Mouse (Mus musculus) lung, postnatal 14 days (tissue): ENCODE results near the gene Ddr2.

Experiments used
- DNase-seq: peaks from one replicate; pipeline ENCODE4 v3.0.0; 2021

The Ddr2 gene

DNA sequence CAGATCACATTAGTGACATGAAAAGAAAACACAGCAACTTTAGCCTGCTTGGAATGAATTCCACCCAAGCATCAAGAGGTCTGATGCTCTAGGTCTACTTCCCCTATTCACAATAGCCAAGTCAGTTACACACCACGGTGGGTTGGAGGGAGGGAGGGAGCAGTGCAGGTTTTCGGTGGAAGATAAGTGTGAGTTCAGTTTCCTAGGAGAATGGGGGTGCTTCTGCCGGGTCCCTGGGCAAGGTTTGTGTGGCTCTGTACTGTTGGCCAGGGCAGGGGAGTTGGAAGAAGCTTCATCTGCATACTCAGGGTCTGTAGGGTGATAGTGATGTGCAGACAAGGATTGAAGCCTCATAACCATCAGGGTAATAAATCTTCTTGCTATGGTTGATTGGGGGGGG, 164.6 kb downstream of the Ddr2 start:
- DNase-seq = no peak

DNA sequence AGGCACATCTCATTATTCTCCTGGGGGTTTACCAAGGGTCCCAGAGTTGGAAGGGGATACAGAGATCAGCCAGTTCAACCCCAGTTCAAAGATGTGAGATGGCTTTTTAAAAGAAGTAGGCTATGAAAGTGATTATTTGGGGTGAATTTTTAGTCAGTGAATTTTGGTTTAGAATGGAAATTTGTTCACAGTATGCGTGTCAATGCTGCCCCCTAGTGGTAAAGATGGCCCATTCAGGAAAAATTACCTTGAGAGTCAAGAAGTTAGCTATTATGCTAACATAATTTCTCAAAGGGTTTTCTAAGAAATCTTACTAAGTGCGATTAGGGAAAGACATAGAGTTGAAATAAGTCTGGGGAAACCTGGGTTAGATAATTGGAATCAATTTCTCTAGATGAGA, 171.2 kb downstream of the Ddr2 start:
- peak; percentile 68 for DNase-seq

DNA sequence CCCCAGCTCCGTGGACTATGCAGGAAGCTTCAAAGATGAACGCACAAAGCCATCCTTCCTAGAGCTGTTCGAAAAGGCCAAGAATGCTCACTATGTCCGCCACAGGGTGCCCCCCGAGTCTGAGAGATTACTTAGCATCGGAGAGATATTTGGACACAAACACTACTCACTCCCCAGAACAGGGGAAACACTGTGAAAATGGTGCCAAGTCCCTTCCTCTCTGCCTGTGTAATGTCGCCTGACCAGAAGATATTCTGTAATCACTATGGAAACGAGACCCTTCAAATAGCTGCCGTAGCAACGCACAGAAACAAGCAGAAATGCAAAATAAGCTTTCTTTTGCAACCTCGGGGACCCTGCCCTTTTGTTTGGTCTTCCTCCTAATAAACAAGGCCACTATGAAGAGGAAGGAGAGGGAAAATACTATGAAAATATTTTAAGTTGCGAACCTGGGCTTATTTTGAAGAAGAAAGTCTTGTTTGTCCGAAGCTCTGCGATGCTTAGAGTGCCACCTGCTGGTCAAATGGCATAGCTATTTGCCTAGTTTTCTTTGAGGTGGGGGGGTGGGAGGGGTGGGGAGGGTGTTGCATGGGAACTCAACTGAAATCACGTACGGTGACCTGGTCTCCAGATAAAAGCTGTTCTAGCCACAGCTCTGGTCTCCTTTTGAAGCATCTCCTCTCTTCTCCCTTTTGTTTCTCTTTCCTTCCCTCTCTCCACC, 176.4 kb downstream of the Ddr2 start:
- DNase-seq = peak; percentile 69

DNA sequence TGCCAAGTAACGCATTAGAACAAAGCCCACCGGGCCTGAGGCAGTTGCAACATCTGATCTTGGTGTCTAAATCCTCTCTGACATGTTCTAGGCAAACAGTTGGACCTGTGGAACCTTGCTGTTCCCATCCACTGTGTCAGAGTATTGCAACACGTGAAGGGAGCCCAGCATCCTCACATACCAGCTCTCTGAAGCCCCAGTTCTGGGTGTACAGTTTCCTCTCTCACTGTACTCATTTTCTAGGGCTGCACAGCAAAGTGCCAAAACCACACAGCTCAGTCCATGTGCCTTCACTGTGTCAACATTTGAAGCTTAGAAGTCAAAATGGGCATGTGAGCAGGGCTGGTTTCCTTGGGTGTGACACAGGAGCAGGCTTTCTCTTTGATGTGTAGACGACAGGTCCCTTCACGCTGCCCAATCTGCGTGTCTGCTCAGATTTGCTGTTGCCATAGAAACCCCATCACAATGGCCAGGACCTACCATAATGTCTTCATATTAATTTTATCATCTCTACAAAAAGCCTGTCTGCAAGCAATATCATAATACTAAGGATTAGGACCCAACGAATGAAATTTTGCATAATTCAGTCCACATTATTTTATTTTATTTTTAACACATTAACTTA, 178.3 kb downstream of the Ddr2 start:
- DNase-seq = no peak

DNA sequence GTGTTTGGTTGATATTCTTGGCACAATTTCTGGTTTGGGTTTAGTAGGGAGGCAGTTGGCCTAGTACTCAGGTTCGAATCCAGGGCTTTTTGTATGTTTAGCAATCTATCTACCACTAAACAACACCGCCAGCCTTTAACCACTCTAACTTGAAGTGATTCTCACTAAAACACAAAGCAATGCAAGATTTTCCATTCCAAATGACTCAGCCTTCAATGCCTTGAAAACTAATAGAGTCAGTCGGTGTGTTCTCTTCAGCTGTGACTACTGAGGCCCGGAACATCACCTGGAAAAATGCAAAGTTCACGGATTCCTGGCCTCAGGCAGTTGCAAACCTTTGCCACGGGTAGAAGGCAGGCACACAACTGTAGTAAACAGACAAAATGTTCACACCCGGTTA, 178.9 kb downstream of the Ddr2 start:
- no peak for DNase-seq

DNA sequence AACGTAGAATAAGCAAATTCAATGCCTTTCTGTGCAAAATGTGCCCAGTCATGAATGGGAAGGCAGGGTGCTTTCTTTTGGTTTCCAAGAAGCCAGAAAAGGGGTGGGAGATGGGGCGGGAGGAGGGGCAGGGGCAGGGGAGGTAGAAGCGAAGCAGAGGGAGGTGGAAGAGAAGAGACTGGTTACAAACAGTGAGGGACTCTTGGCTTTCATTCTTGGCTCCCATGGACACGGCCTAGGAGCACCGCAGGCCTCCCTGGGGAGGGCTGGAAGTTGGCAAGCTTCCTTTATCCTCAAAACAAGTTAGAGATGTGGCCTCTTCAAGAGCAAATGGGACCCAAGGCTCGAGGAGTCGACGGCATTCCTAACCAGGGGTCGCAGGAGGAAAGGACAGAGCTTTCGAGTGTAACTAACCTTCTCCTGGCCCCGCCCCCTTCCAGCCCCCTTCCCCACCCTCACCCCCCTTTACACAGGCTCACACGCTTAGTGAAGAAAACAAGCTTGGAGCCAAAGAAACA, 182.0 kb downstream of the Ddr2 start, which contains the start of gene Ccdc190:
Ccdc190 (plus strand) TSS at position 195 of the 518 bp plus-strand sequence.
- DNase-seq = peak; percentile 27

DNA sequence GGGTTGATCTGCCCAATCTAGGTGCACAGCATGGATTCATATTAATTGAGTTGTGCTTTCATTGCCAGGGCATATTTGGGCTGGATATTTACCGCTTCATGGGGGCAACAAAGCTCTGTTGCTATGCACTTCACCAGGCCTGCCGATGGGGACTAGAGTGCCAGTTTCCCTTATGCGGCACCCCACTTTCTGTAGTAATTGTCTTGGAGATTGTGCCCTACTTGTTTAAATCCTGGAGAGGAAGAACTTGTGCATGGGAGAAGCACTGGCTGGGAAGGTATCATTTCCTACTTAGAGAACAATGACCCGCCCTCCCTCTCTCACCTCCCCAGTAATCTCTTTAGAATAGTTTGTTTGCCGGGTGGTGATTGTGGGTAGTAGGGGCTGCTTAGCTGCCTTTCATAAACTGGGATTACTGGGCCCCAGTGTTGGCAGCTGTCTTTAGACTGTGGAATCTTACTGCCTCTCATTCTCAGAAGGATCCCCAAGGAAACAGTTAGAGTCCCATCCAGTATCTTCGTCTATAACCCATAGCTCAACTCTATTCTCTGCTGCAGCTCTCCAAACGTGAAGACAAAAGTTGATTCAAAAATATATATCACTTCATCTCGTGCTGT, 182.7 kb downstream of the Ddr2 start:
- no peak for DNase-seq

DNA sequence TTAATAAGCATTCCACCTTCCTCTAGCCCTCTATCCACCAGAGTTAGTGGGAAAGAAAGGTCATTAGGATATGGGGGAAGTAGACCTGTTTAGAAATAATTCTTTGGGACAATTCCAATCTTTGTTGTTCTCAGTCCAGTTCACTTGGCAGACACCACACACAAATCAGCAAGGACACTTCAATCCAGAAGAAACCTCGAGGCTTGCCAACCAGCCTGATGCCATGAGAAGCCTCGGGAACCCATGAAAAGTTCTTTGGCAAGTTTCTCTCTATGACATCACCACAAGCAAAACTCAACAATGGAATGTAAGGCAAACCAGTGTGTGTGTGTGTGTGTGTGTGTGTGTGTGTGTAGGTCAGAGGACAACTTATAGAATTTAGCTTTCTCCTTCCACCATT, 186.0 kb downstream of the Ddr2 start:
- DNase-seq = no peak
